Mouse (Mus musculus) retina, postnatal 1 day (tissue): ENCODE results near the gene Gpr150.

Experiments used
- DNase-seq: peaks from one replicate; pipeline ENCODE4 v3.0.0-alpha.2; 2012

Gpr150 gene

DNA sequence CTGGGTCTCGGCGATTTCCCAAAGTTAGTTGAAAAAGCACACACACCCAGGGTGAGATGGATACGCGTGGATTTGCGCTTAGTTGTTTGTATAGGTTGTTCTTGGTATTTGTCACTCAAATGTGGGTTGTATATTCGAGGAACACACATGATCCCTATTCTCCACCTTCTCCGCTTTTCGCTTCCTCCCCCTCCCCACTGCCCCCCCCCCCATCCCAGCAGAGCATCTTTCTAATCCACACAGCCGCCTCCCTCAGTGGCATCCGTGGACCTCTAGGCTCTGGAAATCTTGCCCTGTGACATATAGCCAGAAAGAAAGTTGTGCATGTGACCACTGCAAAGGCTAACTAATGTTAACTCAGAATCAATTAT lies at the start of gene Gpr150:
TSS of gene Gpr150 (minus strand) at position 101 of the 371 bp plus-strand sequence.
- DNase-seq: no peak

DNA sequence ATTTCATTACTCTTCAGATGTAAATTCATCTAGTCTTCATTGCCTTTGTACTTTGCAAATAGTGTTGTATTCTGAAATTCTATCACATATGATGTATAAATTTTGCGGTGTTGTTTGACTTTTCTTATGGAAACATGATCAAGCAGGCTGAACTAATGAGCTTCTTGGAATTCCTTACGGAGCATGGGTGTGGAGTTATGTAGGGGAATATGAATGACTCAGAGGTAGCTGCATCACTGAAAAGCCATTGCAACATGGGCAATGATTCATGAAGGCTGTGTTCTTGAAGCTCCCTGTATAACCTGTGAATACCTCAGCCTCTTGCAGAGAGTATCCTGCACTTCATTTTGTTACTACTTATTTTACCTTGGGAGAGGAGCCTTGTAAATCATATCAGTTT lies 45.2 kb upstream of the Gpr150 start:
- no peak for DNase-seq

DNA sequence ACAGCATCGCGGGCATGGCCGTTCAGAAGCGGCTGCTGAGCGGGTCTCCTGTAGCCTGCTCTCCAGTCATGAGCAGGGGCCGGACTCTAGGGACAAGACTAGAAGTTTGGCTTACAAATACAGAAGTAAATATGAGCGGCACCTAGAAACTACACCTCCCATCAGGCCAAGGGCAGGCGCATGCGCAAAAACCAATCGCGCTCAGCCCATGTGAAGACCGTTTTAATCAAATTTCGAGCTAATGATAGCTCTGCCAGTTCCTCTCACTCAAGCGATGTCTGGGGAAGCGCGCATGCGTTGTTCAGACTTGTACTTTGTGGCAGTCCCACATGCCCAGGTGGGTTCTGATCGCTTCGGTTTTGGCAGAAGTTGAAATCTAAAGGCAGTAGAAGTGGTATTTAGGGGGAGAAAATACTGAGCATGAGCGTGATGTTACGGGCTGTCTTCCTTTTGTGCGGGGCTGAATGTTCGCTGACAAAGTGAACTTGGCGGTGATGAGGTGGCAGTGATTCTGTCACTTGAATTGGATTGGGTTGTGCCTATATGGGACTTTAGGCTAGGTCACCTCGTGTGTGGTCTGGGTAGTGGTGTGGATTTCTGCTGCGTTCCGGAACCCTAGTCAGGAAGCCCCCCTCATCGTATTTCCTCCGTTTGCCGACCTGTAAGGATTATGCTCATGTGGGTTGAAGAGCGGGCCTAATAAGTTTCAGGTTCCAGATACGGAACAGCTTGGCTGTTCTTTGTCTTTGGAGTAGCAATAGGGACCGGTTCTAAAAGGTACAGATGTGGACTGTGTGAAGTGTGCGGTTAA lies 41.9 kb upstream of the Gpr150 start, which contains the start of the genes Arsk and Ttc37:
TSS of gene Arsk (minus strand) at position 168 of the 811 bp plus-strand sequence.
TSS of gene Ttc37 (plus strand) at position 242 of the 811 bp plus-strand sequence.
- peak; percentile 97 for DNase-seq

DNA sequence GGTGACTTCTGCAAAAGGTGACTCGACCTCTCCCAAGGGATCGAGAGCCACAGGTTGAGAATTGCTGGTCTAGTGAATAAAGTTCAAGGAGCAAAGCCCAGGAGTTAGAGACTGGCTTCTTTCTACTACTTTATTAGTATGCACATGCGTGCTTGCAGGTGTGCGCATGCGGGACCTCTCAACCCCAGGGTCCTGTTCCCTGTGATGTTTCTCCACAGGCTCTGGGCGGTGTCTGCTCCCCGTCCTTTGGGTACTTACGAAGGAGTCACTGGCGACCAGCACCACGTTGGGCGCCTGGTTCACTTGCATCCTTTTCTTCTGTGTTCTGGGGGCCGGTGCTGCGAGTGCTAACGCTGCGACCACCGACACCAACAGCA lies 41.3 kb upstream of the Gpr150 start:
- no peak for DNase-seq

DNA sequence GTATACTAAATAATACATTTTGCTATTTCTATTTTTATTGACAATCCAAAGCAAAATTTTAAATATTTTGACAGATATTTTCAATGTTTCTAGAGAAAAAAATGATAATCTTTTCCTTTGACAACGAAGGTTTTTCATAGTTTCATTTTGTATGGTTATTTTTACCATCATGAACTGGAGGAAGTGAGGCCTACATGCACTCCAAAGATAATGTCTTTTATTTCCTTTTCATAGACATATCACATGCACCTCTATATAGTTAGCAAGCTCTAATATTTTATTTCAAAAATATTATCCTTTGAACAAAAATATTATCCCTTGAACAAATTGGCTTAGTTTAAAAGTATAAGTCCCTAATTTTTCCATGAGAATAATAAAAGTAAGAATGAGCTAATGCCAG lies 17.5 kb upstream of the Gpr150 start:
- DNase-seq: no peak

DNA sequence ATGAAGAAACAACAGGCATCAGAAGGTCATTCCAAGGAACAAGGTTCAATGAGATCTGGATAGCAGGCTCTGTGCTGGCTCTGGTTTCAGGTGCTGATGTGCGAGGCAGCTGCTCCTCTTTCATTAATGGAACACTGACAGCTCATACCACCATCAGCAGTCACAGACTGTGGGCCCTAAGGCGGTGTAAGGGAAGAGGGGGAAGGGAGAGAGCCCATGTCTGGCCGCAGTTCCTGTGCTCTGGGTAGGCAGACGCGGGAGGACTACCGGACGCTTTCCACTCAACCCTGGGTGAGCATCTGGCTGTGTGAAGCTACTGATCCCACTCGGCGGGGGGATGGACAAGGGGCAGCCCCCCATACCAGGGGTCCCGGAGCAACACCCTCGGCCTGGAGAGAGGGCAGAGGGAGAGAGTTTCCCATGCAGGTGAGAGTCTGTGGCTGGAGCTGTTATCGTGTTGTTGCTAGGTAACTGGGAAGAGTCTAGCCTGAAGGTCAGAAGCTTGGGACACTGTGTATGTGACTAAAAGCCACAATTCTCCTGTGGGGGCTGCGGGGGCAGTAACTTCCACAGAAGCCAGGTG lies 7.7 kb upstream of the Gpr150 start:
- DNase-seq: no peak

DNA sequence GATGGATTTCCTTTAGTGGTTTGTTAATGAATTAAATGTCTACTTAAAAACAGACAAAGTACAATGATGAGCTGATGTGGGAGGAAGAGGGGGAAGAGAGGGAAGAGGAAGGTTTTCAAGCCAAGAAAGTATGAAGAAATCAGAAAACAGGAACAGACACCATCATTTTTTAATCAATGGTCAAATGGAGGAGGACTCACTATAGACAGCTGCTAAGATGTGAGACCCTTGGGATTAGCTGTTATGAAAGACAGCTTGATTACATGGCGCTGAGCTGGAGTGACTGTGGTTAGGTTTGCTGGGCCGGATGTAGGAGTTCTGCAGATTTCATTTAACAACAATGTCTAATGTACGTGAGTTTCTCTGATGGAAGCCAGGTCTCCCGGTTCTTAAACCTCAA lies 6.8 kb upstream of the Gpr150 start:
- DNase-seq: no peak

DNA sequence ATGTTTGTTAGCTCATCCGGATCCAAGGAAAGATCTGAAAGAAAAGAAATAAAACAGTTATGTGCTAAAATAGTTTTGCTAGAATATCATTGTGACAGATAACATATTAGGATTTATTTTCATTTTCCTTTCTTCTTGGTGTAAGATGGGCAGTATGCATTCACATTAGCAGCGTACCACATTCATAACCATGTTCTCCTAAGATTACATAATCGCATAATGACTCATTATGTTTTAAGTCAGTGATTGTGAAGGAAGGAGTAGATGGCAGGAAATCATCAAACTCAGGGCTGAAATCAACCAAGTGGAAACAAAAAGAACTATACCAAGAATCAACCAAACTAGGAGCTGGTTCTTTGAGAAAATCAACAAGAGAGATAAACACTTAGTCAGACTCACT lies 5.8 kb upstream of the Gpr150 start:
- no peak for DNase-seq

DNA sequence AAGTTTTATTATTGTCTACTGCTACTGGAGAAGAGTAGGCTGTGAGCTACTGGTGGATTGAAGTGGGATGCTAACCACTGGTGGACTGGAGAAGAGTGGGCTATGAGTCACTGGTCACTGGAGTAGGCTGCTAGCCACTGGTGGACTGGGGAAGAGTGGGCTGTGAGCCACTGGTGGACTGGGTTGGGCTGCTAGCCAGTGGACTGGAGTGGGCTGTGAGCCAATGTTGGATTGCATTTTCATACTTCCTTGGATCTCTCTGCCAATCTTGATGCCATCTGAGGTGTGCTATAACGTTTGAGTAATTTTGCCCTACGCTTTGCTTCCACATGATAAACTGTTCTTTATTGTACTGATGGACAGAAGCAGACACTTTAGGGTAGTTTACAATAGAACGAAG lies 5.3 kb upstream of the Gpr150 start:
- DNase-seq: no peak

DNA sequence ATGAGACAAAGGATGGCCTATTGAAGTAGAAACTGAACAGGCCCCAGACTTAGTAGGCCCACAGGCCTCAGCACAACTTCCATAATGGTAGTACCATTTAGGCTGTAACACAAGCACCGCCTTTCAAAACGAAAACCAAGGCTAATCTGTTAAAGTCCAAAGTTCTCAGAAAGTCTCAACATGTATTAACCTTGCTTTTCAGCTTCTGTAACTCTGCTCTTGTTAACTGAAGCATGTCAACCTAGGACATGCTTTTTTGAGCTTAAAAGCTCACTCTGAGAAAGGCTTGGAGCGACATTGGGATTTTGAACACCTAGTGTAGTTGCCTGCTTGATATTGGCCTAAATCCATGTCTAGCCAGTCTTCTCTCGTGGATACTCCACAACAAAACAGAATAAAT lies 2.8 kb upstream of the Gpr150 start:
- DNase-seq: no peak

DNA sequence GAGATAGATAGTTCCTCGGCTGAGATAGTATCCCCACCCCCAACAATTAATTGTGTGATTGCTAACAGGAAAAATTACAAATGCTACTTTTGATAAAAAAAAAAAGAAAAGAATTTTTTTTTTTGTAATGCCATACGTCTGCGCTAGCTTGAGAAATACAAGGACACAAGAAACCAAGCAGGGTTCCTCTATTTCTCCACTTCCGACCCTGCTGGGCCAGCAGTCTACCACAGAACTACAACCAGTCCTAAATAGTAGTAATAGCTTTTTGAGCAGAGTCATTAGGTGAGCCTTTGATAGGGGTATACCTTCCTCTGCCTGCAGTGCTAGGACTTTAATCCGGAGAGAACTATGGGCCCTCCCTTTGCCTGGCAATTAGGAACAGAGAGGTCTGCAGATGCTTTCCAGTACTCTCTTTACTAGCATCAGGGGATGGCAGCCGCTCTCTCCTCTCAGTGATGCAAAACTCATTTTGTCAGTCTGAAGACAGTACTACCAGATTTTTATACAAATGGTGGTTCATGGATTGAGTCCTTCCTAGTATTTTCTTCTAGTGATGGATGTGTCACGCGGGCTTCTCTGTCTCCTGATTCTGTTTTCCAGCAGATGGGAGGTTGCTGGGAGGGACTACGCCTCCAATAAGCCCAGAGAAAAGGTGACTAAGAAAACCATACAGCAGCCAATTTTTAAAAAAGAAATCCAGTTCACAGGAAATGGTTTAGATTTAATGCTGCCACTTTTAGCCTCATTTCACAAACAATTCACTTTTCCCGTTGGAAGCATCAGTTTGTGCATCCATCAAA lies 672 bp upstream of the Gpr150 start:
- no peak for DNase-seq

DNA sequence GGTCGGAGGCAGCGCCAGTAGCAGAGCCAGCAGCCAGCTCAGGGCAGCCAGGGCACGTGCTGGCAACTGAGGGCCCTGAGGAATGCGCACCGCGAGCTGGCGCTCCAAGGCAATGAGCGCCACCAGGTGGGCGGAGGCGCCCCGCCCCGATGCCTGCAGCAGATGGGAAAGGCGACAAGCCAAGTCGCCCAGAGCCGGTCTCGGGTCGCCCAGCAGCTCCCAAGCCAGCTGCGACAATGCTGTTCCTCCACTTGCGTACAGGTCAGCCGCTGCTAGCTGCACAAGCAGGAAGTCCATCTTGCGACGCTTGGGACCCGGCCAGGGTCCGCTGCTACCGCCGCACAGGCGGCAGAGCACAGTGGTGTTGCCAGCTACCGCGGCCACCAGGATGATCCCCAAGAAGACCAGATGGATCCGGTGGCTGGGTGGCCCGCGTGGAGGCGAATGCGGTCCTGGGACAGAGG lies 503 bp downstream of the Gpr150 start:
- peak; percentile 84 for DNase-seq

DNA sequence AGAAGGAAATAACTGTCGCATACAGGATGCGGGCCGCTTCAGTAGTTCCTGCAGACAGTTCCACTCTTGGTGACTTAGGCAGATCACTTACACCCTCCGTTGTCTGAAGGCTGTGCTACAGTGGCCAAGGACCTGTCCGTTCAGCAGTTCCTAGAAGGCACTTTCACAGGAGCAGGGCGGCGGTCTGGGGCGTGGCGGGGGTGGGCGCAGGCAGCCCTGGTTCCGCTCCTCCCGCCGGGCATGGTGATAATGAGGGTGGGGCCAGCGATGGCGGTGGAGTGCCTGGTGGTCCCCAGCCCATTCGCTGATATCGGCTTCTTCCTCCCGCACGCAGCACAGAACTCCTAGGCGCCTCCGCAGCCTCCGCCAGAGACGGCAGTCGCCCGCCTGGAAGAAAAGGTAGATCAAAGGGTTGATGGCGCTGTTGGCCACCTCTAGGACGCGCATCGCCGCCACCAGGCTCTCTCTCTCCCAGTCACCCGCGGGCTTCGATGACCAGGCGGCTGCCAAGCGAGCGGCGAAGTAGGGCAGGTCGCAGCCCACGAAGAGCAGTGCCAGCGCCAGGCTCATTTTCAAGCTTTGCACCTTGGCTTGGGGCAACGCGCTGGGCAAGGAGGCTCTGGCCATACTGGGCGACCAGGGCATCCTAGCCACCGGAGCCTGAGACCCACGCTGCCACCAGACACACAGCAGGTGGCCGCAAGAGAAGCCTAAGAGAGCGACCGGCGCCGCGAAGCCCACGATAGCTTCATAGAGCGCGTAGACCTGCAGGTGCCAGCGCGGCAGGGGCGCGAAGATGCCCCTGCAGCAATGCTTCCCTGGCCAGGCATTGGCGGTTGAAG lies 1.2 kb downstream of the Gpr150 start:
- DNase-seq: peak; percentile 65

DNA sequence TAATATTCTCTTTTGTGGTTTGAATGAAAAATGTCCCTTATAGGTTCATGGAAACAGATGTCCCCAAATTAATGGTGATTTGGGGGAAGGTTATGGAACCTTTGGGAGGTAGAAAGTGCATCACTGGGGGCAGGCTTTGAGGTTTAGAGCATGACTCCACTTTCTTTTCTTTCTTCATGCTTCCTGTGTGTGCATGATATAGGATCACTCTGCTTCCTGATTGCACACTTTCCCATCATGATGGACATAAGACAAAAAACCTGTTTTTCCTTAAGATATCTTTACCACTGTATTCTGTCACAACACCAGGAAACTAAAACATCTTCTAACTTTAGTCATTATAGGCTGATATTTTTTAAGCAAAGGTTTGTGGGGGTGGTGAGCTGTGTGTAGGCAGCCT lies 11.8 kb downstream of the Gpr150 start:
- no peak for DNase-seq

DNA sequence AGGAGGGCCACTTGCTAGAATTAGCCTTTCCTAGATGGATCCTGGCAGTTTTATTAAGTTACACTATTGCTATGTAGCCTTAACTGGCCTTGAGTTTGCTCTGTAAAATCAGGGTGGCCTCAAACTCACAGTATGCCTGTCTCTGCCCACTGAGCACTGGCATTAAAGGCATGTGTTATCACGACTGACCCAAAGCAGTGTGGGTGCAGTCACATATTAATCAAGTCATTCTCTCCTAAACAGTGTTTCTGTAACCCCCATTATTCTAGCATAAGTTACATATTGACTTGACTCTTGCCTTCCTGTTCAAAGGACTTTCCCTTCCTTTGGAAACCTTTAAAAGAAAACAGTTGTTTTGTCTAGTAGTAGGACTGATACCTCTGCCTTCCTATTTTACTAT lies 14.3 kb downstream of the Gpr150 start:
- no peak for DNase-seq

DNA sequence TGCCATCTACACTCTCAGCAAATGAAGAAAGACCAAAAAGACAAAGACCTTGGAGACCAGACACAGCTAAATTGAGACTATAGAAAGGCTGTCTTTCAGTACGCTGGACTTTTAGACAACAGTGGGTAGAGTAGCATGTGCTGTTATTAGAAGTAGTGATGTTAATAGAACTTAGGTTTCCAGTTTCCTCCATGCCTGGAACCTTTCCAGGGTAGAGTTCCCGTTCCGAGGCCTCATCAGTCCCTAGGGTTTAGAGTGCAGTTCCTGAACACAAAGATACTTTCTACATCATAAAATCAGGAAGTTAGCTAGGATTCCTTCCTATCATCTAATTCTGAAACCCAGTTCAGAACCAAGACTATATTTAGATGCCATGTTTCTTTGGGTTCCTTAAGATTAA lies 32.2 kb downstream of the Gpr150 start:
- no peak for DNase-seq

DNA sequence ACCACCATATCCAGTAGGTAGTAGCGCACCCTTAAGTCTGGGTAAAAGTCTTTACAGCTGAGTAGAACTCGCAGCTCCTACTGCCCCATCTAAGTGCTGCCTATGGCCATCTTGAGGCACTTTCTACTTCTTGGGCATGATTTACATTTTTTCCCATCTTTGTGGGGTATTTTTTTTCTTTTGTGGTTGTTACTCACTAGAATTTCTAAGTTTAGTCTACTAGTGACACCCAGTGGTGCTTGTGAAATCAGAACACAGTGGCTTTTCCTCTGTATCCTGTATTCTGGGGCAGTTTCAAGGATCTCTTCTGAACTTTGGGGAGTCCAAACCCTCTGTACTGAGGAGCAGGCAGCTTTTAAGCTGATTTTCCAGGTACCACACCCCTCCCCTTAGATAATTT lies 35.0 kb downstream of the Gpr150 start:
- peak; percentile 8 for DNase-seq

DNA sequence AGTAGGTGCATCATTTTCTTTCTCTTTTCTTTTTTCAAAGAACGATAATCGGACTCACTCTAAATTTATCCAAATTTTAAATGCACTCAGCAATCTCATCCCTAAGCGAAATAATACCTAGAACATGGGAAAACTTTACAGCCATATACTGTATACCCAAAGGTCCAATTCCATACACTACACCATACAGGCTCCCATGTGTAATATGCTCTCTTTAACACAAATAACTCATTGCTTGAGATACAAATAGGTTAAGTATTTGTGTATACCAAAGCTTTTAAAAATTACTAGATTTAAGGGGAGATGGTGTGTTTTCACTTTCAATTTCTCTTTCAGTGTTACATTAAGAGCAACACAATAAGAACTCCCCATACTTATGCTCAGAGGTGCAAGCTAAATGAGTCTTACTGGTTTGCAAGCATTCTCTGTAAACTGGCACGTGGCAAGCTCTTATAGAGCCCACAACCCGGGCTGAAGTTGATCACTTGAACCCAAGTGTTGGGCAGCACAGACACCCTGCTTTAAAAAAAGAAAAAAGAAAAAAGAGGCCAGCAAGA lies 37.9 kb downstream of the Gpr150 start:
- no peak for DNase-seq

DNA sequence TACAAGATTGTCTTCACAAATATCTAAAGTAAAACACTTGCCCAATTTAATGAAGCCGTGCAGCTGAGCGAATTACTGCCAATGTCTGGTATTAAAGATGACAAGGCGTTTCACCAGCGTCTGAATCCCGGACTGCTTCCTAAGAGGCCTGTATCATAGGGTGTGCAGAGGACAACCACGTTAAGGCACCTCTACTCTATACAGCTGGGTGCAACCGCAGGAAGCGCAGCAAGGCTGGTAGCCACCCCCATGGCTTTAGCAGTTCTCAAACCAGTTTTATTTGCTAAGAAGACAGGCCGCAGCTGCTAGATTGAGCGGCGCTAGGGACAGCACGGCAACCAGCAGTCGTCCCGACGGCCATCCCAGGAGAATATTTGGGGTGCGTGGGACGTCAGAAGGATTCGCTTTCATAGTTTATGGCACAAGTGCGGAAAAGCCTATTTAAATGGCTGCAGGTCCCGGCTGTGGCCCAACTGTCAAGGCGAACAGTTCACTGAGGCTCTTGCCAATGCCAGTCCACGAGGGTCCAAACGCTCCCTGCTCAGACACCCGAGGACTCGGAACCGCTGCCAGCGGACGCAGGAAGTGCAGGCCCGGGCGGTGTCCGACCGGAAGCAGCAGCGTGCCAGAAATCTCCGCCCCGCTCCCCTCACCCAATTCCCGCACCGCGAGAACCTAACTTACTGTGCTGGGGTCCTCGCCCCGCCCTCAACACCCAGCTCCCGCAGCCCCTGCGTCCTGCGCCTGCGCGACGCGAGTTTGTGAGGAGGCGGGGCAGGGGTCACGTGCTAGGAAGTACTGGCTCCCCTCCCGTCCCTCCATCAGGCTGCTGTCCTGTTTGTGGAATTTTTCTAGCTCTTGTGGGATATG lies 38.6 kb downstream of the Gpr150 start, which contains the start of gene Rfesd:
TSS of gene Rfesd (minus strand) at position 746 of the 870 bp plus-strand sequence.
- peak; percentile 99 for DNase-seq

DNA sequence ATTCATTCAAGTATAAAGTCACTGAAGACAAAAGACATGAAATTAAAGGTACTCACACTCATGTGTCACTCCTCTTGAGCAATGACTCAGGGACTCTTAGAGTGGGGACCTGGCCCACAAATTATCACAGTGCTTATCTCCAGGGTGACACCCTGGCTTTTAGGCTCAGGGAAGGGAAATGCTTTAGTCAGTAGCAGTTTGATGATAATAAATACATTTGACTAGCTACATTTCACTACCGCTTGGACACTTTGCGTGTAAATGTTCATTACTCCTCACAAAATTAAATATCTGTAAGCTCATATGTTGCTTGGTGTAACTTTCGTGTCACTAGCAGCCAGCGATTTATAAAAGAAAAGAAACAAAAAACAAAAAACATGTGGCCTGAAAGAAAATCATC lies 39.3 kb downstream of the Gpr150 start:
- peak; percentile 1 for DNase-seq

DNA sequence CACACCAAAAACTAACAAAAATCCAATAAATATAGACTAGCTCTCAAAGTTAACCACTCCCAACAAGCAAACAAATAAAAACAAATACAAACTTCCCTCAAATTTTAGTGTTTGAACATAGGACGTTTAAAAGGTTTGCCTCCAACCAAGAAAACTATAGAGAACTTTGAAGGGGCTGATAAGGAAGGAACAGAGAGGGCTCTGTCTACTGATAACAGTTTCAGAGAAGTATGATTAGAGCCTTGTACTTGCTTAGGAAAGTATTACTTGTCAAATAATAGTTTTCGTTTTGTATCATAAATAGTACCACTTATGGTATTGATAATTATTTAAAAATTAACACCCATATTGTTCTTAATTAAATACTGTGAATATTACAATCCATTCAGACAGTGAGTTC lies 42.3 kb downstream of the Gpr150 start:
- DNase-seq: no peak
